ENCODE assay signal across 8 mouse cellular contexts in the genomic region with DNA sequence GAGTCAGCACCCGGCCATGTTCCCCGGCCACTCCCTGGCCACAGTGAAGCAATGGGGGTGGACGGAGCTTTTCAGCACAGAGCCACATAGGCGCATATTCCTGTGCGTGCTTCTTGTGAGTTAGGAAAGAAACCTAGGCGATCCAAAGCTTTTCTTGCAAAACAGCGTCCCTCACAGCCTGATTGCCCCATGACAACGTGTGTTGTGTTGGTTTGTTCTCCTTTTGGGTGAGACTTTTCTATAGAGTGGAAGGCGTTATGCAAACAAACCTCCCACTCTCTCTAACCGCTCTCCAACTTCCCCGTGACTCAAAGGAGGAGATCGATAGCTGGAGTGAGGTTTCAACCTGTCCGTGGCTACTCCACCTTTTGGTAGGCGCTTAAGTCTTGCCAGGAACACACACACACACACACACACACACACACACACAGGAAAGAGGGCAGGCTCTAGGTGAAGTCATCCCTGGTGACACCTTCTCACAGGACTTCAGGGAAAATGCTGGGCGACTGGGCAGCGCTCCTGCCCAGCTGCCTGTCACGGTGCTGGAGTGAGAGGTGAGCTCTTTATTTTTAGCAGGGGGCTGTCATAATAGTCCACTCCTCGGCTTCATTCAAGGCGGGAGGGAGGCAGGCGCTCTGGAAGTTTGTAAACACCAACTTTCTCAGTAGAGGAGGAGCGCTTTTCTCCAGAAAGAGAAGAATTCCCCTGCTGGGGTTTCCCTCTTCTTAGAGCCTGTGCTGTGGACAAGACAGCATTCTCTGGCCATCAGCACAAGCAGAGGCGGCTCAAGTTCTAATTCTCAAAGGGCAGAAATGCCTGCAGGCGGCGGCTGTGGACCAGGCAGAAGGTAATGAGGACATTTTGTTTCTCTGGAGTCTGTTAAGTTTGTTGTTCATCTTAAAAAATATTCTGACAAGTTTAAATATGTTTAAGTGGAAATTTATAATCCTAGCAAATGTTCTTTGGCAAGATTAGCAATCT. TPM values are rescaled to one million over a fixed set of nuclear protein-coding genes. Genes with fewer than 3 reads are reported as not detected.
A peak's percentile ranks its signal among the peaks of the same experiment; 100 is the strongest.
DNase-seq lines count a peak whose midpoint lies in the region; ATAC-seq and TF ChIP-seq lines count a peak whose summit lies in the region.

No protein-coding gene starts in this region.

- H3K36me3 ChIP-seq in forebrain, embryonic 10.5 days (replicated peaks) = no peaks in the 10 kb centered on the region
- H3K36me3 ChIP-seq in forebrain, postnatal 0 days (ENCODE audit: insufficient read depth) = no peaks in the 10 kb centered on the region
- no peaks in the 10 kb centered on the region for H3K36me3 ChIP-seq in heart, embryonic 12.5 days
- H3K36me3 ChIP-seq in neural tube, embryonic 13.5 days = no peaks in the 10 kb centered on the region

- no peak overlapping the region for H3K27ac ChIP-seq in forebrain, embryonic 10.5 days
- H3K27ac ChIP-seq in forebrain, postnatal 0 days (ENCODE audit: low read depth, low read length) = no peak overlapping the region
- peak overlapping the region; percentile 58; the same call in 1 of the 2 replicates for H3K27ac ChIP-seq in bone marrow macrophage, adult 2 months (ENCODE audit: insufficient read depth, low read depth, low read length)
- peak overlapping the region; percentile 94 for H3K27ac ChIP-seq in heart, embryonic 12.5 days (ENCODE audit: poor library complexity, severe bottlenecking)
- no peak overlapping the region for H3K27ac ChIP-seq in neural tube, embryonic 13.5 days (replicated peaks)

- H3K27me3 ChIP-seq in forebrain, embryonic 10.5 days (ENCODE audit: poor library complexity, severe bottlenecking) = peaks cover 3% of the 10 kb centered on the region; the same call in 1 of the 2 replicates
- H3K27me3 ChIP-seq in forebrain, postnatal 0 days (ENCODE audit: insufficient read depth, low read length) = no peaks in the 10 kb centered on the region
- H3K27me3 ChIP-seq in heart, embryonic 12.5 days (replicated peaks) = no peaks in the 10 kb centered on the region
- H3K27me3 ChIP-seq in neural tube, embryonic 13.5 days = no peaks in the 10 kb centered on the region

- no peak; the same call in 1 of the 2 replicates for TF ChIP-seq CTCF in forebrain, postnatal 0 days (IDR thresholded peaks at IDR 0.05; ENCODE audit: low read depth)
- no peak for TF ChIP-seq CTCF in bone marrow macrophage, adult 2 months (IDR thresholded peaks at IDR 0.05; ENCODE audit: low read depth, low read length)

- peaks cover 15% of the 10 kb centered on the region for H3K4me1 ChIP-seq in forebrain, embryonic 10.5 days
- no peaks in the 10 kb centered on the region for H3K4me1 ChIP-seq in forebrain, postnatal 0 days (ENCODE audit: insufficient read depth)
- peaks cover 8% of the 10 kb centered on the region for H3K4me1 ChIP-seq in bone marrow macrophage, adult 2 months (ENCODE audit: control insufficient read depth, insufficient read depth, low read length)
- H3K4me1 ChIP-seq in heart, embryonic 12.5 days (replicated peaks) = peaks cover 29% of the 10 kb centered on the region
- H3K4me1 ChIP-seq in neural tube, embryonic 13.5 days (replicated peaks) = 0 out of 2 replicates have a peak, but pooled peaks cover 3% of the 10 kb centered on the region

- 43% methylated on average over 24 of the region's 24 CpGs for WGBS in forebrain, embryonic 10.5 days
- WGBS in forebrain, postnatal 0 days = 36% methylated on average over 24 of the region's 24 CpGs
- 33% methylated on average over 24 of the region's 24 CpGs for WGBS in heart, embryonic 12.5 days
- 46% methylated on average over 24 of the region's 24 CpGs for WGBS in neural tube, embryonic 13.5 days

- peak overlapping the region; percentile 25 for H3K4me3 ChIP-seq in forebrain, embryonic 10.5 days
- H3K4me3 ChIP-seq in forebrain, postnatal 0 days (ENCODE audit: low read depth, low read length) = no peak overlapping the region
- H3K4me3 ChIP-seq in bone marrow macrophage, adult 2 months (ENCODE audit: insufficient read depth, low read length) = no peak overlapping the region
- peak overlapping the region; percentile 52 for H3K4me3 ChIP-seq in heart, embryonic 12.5 days
- no peak overlapping the region for H3K4me3 ChIP-seq in neural tube, embryonic 13.5 days

- no peak for ATAC-seq in forebrain, postnatal 0 days
- ATAC-seq in heart, embryonic 12.5 days (ENCODE audit: insufficient number of reproducible peaks, low FRiP score) = peak; percentile 79
- ATAC-seq in neural tube, embryonic 13.5 days (ENCODE audit: low read depth) = no peak

- H3K4me2 ChIP-seq in forebrain, postnatal 0 days (ENCODE audit: low read depth) = no peak overlapping the region
- peak overlapping the region; percentile 67 for H3K4me2 ChIP-seq in heart, embryonic 12.5 days
- peak overlapping the region; percentile 25; the same call in 1 of the 2 replicates for H3K4me2 ChIP-seq in neural tube, embryonic 13.5 days

- no peak for DNase-seq in forebrain, embryonic 10.5 days (ENCODE audit: extremely low spot score, low spot score)
- no peak for DNase-seq in forebrain, postnatal 0 days
- DNase-seq in kidney, postnatal 36 days = peak; percentile 67 to 68
- no peak for DNase-seq in right cerebral cortex, adult 2 months (ENCODE audit: low spot score in 2 of 2)
- DNase-seq in cerebellum, postnatal 36 days = no peak

- H3K9ac ChIP-seq in forebrain, postnatal 0 days = no peak overlapping the region
- peak overlapping the region; percentile 67 for H3K9ac ChIP-seq in heart, embryonic 12.5 days
- no peak overlapping the region for H3K9ac ChIP-seq in neural tube, embryonic 13.5 days

- H3K9me3 ChIP-seq in forebrain, embryonic 10.5 days = no peaks in the 10 kb centered on the region
- H3K9me3 ChIP-seq in forebrain, postnatal 0 days (ENCODE audit: low read length) = no peaks in the 10 kb centered on the region
- H3K9me3 ChIP-seq in heart, embryonic 12.5 days (replicated peaks) = no peaks in the 10 kb centered on the region
- no peaks in the 10 kb centered on the region for H3K9me3 ChIP-seq in neural tube, embryonic 13.5 days

- TF ChIP-seq POLR2A in bone marrow macrophage, adult 2 months (IDR thresholded peaks at IDR 0.05; ENCODE audit: borderline replicate concordance, low read depth, low read length) = no peak

RNA-seq across cellular contexts. Expression of gene Zfp622, which starts 43.5 kb away (rescaled TPM):
- 22.0 and 24.4 TPM in 2 replicates for polyA plus RNA-seq in forebrain, embryonic 10.5 days (2016; fragmentation: Nextera tagmentation; extraction: Ambion mirVana)
- 40.9 and 43.6 TPM in 2 replicates for total RNA-seq in forebrain, postnatal 0 days (2014; rRNA removed)
- polyA plus RNA-seq in forebrain, postnatal 0 days (2015; fragmentation: Nextera tagmentation; extraction: Ambion mirVana) = 31.6 and 36.3 TPM in 2 replicates
- 65.2 and 74.4 TPM in 2 replicates for polyA plus RNA-seq in bone marrow macrophage, adult 2 months (2012; ENCODE audit: insufficient read depth, insufficient read length, missing spikeins)
- polyA plus RNA-seq in heart, embryonic 12.5 days (2016; fragmentation: Nextera tagmentation; extraction: Ambion mirVana) = 24.2 and 25.4 TPM in 2 replicates
- polyA plus RNA-seq in neural tube, embryonic 13.5 days (2015; fragmentation: Nextera tagmentation; extraction: Ambion mirVana) = 36.9 and 38.7 TPM in 2 replicates

Comparison
In these comparisons a context has a peak if more than half of its experiments do, and no peak if none do; other contexts are left out.
1. H3K4me3 ChIP-seq: peak in forebrain, embryonic 10.5 days (single experiment) and heart, embryonic 12.5 days (single experiment); none in forebrain, postnatal 0 days (single experiment), bone marrow macrophage, adult 2 months (single experiment) and neural tube, embryonic 13.5 days (single experiment).
2. DNase-seq: peak in kidney, postnatal 36 days (2 of 2); none in forebrain, embryonic 10.5 days (single experiment), forebrain, postnatal 0 days (single experiment), right cerebral cortex, adult 2 months (0 of 2) and cerebellum, postnatal 36 days (0 of 2).
3. H3K27ac ChIP-seq: peak in bone marrow macrophage, adult 2 months (single experiment) and heart, embryonic 12.5 days (single experiment); none in forebrain, embryonic 10.5 days (single experiment), forebrain, postnatal 0 days (single experiment) and neural tube, embryonic 13.5 days (single experiment).